Mouse (Mus musculus) frontal cortex, adult 2 months (tissue): ENCODE data around the gene Gm20388. TPM values are rescaled to one million over a fixed set of nuclear protein-coding genes. Genes with fewer than 3 reads are reported as not detected.

Source experiments
- DNase-seq, 2 experiments: peaks; one replicate each; pipeline ENCODE4 v3.0.0; 2022; ENCODE audit warnings: low spot score in 1 of 2; ENCODE audit errors: extremely low spot score in 1 of 2
- polyA plus RNA-seq: library from polyadenylated mRNA; depleted of rRNA; stranded (reverse); fragments of >200 nt; gene quantifications from 2 replicates; pipeline ENCODE4 v1.2.3, GENCODE M21; 2012

Gene Gm20388
- polyA plus RNA-seq, 1 experiment: 22.2 TPM

DNA sequence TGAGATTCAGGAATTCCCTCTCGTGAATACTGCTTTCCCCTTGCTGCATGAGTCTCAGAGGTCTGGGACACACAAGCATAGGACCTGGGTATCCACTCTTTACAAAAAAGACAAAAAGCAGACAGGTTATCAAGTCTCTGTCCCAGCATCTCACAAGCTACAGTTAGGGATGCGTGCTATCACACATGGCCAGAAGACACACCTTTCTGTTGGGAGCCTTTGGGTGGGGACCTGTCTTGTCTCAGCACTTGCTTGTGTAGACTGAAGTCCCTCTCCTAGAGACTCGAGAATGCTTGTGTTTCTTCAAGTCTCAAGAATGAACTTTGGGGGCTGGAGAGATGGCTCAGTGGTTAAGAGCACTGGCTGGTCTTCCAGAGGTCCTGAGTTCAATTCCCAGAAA lies 2002.2 kb downstream of the Gm20388 start:
- no peak for DNase-seq

DNA sequence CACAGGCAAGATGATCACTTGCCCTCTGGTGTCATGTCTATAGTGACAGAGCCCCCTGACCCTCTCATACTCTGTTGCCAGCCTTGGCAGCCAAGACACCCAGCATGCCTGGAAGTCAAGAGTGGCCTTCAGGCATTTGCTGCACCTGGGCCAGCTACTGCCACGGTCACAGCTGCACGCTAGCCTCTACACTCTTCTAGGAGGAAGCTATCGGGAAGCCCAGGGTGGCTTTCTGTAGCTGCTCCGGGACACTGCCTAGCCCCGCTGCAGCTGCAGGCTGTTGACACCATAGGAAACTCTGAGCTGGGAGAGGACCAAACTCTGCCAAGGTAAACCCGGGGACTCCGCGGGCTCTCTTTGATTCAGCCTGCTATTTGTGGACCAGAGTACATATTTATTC lies 2002.7 kb downstream of the Gm20388 start:
- no peak for DNase-seq

DNA sequence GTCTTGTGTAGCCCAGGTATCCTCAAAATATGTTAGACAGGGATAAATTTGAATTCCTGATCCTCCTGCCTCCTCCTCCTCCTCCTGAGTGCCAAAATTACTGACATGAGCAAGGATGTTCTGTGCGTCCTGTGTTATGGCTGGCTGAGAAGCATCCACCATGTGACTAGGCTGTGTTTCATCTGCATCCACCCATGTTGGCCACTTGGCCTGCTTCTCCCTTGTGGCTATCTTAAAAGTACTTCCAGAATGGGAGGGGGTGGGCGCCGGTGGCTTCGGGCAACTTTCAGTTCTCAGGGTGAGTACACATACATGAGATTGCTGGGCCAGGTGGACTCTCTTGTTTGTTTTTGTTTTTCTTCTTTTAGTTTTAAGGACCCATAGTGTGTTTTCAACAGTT lies 2008.5 kb downstream of the Gm20388 start:
- DNase-seq: no peak

DNA sequence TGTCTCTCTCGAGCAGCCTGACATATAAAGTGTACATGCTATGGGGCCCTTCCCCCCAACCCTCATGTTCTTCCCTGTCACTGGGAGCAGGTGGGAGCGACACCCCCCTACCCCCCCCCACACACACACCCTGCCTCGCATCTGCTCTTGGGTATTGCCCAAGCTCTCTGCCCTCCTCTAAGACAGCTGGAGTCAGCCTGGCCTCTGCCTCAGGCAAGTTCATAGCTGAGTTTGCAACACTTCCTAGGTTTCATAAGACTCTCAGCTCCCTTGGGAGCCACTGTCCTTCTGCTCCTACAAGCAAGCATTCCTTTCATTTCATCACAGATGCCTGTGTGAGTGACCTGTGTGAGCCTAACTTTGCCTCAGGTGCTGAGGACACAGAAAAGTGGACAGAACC lies 2009.1 kb downstream of the Gm20388 start:
- DNase-seq: no peak

DNA sequence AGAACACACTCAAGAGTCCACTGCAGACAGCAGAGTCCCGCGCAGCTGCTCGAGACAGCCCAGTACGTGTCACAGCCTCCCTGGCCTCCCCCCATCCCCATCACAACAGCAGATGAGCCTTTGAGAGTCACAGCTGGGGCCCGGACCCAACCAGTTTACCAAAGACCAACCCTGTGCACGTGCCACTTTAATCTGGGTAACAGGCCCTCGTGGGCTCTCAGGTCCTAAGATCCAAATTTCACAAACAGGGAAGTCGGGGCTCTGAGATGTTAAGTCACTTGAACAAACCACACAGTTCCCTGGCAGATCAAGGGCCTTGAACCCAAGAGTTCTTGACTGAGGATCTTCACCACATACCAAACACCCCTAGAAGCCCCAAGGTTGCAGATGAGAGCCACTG lies 2010.9 kb downstream of the Gm20388 start:
- DNase-seq: no peak

DNA sequence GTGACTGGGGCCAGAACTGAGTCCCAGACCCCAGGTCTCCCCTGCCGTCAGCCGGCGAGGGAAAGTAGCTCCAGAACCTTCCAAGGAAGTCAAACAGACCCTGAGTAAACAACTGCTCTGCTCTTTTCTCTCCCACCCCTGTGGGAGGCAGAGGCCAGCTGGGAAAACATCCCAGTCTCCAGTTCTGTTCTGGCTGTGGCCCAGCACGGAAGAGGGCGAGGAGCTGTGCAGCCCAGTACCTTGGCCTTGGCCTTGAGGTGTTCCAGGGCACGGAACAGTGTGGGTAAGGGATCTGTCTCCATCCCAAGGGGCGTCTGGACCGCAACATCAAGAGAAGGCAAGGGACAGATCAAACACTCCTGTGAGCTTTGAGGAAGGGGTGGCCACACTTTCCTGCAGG lies 2011.5 kb downstream of the Gm20388 start:
- no peak for DNase-seq

DNA sequence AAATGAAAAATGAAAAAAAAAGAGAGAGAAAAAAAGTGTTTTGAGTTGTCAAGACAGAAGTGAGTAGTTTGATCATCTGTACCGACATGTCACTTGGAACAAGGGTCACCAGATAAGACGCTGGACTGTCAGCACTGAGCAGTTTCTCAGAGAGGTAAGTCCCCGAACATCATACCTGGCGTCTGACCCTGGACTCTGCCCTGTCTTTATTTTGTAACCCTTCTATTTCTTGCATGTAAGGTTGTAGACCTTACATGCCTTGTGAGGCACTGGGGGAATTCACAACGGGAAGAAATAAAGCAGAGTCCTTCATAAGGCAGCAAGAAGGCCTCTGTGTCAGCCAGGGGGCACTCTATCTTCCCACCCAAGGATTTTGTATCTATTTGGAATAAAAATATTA lies 2014.0 kb downstream of the Gm20388 start:
- DNase-seq: no peak

DNA sequence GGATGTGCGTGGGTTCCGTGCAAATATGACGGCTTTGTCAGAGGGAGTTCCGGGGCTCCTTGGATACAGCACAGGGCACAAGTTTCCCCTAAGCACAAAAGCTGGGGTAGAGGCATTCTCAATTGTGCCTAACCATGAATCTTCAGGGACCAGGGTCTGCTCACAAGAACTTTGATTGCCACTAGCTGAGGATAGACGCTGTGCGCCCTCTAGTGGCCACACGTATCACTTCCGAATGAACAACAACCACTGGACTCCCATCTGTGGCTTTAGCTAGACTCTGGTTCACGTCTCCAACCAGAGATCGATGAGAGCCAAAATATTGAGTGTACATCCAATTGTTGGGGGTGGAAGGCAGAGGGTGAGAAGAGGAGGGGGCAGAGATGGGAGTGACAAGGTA lies 2015.0 kb downstream of the Gm20388 start:
- DNase-seq: peak in 1 of 2 experiments; percentile 90

DNA sequence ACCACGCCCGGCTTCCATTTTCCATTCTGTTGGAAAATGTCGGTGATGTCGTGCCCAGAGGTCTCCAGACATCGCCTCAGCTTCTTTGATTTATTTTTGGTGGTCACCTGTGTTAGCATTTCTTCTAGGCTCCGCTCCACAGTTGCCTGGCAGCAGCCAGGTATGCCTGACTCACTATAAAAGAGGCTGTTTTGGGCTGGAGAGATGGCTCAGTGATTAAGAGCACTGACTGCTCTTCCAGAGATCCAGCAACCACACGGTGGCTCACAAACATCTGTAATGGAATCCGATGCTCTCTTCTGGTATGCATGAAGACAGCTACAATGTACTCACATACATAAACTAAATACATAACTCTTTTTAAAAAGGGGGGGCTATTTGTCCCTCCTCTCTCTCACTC lies 2015.6 kb downstream of the Gm20388 start:
- no peak for DNase-seq

DNA sequence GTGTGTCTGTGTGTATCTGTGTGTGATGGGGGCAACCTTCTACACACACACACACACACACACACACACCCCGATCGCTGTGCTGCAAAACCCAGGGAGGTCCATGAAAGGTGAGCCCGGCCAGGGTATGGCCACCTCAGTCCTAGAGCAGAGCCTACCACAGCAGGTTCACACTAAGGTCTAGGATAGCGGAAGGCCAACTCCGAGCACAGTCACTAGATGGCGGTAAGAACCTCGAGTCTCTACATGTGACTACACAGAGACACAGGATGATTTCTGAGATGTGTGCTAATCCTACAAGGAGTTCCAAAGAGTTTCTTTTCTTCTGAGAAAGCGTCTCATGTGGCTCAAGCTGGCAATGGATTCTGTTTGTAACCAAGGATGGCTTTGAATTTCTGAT lies 2016.7 kb downstream of the Gm20388 start:
- peak in 1 of 2 experiments; percentile 53 for DNase-seq

DNA sequence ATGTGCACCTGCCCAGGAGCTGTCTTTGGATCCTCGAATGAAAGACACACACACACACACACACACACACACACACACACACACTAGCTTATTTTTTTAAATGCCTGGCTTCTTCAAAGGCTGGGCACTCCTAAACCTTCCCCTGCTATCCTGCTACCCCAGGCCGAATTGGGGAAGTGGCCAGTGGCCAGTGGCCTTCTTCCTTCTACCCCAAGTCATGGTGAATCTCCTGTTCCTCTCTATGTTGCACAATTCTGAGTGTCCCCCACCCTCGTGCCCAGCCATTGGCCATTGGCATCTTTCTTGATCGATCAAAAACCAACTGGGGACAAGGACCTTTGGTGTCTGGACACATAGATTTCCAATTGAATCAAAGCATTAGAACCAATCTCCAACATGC lies 2019.4 kb downstream of the Gm20388 start:
- DNase-seq: no peak

DNA sequence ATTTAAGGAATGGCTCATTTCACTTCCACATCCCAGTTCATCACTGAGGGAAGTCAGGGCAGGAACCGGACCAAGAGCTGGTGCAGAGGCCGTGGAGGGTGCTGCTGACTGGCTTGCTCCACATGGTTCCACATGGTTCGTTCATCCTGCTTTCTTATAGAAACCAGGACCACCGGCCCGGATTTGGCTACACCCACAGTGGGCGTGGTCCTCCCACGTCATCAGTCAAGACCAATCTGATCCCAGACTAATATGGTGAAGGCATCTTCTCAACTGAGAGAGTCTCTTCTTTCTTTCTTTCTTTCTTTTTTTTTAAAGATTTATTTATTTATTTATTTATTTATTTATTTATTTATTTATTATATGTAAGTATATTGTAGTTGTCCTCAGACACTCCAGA lies 2020.9 kb downstream of the Gm20388 start:
- no peak for DNase-seq

DNA sequence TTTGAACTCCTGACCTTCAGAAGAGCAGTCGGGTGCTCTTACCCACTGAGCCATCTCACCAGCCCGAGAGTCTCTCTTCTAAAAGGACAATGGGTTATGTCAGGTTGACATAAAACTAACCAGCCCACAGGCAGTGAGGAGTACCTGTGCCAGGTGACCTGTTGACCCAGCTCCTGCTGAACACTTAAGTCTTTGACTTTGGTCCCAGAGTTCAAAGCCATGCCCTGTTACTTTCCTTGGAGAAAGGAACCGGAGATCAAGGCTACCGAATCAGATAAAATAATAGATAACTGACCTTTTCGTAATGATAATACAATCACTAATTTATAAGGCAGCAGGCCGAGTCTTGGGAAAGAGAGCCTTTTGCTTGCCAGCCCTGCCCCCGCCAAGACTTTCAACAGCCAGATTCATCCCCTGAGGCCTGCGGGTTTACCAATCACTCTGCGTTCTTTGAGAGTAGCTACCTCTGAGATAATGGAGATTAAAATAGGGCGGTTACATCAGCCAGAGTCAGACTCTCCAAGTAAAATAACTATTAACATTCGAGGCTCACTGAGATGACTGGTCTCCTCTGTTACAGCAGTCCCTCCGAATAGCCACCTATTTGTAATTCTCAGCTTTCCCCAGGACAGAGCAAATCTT lies 2021.5 kb downstream of the Gm20388 start:
- DNase-seq: no peak

DNA sequence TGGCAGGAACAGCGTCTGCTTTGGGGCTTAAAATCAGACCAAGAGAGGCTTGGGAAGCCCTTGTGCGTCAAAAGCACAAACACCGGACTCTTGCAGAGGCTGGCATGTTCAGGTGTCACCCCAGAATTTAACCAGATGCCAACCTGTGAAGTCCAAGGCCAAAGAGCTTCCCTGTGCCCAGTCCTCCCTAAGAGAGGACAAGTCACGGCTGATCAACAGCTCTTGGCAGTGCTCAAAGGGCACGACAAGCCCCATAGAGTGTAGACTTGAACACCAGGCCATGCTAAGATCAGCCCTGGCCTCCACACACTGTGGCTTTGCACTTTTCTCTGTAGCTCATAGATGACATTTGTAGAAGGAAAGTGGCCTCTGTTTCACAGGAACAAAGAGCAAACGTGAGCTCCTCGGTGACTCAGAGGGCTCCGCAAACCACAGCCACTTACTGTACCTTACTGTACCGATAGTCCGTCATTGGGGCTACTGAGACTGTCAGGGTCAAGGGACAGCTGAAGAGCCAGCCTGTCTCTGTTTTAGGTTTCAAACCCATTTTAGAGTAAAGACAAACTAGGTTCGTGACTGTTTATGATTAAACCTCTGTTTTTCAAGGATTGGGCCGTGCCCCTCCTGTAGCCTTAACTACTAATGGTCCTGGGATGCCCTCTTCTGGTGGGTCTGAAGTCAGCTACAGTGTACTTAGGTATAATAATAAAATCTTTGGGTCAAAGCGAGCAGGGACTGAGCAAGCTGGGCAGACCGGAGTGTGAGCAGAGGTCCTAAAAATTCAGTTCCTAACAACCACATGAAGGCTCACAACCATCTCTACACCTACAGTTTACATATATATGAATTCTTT lies 2022.3 kb downstream of the Gm20388 start:
- no peak for DNase-seq

DNA sequence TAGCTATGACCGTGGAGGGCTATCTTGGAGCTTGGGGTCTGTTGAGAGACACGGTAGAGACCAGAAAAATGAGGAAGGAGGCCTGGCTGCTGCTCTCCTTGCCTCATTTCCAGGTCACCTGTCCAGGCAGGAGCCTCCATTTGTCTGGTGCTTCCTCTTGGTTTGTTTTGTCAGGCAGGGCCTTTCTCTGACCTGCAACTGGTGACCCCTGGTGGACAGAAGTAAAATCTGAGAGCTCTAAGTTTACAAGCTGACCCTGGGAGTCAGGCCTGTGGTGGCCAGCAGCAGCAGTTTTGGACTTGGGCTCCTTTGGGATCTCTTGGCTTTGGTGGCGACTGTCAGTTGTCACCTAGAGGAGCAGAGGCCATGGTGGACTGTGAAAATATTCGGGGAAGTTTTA lies 2023.9 kb downstream of the Gm20388 start:
- no peak for DNase-seq

DNA sequence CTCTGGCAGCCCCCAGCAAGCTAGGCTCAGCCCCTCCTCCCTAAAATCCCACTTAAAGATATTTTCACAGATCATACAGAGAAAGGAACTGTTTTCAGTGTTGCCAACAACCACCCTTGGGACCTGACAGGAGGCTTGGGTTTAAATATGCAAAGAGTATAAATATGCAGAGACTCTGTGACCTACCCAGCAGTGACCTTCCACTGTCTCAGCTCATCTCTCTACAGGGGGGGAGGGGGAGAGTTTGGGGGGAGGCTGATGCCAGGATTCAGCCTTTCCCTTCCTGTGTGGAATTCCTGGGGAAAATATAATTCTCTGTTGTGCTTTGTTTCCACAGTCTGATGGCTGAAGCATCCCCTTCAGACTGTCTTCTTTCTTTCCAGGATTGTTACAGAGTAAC lies 2024.3 kb downstream of the Gm20388 start:
- no peak for DNase-seq

DNA sequence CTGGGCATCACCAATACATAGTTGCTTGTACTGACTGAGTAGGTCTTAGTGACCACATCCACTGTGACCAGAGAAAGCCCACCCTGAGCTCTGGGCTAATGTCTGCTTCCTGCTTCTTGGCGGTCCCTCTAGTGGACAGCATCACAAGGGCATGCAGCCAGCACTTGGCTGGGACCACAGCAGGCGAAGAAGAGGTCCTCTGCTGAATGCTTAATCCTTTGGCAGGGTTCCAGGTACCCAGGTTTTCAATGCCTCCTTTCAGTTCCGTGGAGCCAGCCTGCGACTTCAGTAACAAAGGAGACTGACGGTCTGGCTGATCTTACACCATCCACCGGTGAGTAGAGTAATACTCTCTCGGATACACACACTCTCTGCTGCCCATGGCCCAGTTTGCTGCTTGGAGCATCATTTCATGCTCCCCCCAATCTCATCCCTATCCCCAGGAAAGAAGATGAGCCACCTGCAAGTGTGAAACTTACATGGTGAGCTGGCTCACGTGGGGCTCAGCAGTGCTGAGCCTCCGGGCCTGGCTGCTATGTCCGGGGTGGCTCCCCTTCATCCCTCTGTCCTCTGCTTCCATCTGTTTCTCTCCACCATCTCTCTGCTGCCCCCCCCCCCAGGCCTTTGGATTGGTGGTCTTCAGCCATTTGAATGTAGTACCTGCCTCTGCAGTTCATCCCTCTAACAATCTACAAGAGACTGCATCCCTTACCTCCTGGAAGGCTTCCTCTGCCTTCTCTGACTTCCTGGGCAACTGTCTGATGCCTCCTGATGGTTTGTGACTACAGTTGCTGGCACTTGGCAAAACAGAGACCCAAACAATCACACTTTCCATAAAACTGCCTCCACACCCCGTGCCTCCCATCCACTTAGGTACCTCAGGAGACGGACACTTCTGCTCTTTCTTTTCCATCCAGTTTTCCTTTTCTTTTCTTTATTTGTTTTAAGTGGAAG lies 2025.0 kb downstream of the Gm20388 start:
- peak; percentile 39 to 73 for DNase-seq

DNA sequence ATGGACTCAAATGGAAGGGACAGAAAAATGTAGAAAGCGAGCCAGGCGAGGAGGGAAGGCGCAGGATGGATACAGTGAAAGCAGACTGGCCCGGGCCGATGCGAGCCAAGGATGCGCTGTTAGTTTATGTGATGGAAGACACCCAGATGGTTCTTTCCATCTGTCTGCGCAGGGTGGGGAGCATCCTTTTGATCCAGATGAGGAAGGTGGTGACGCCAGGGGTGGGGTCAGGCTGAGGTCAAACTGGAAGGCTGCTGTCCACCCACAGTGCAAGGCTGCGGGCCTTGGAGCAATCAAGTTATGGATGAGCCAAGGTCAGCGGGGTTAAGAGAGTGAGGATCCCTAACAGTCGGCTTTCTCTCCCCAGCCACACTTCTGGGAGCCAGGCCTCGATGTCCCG lies 2025.8 kb downstream of the Gm20388 start:
- DNase-seq: no peak

DNA sequence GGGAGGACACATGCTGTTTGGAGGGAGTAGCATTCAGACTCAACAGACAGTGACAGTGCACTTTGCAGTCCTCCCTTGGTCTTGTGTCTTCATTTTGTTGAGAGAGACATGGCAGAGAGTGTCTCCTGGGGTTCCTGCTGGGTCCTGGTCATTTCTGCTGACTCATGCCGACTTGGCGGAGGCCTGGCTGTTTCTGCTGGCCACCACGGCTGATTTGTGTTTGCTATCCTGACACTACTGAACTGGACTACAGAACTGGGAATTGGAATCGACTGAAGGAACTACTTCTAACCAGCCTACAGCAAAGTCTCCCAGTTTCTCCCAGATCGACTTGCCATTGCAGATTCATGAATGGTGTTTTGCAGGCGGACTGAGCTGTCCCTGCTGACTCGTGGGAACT lies 2028.1 kb downstream of the Gm20388 start:
- DNase-seq: no peak

DNA sequence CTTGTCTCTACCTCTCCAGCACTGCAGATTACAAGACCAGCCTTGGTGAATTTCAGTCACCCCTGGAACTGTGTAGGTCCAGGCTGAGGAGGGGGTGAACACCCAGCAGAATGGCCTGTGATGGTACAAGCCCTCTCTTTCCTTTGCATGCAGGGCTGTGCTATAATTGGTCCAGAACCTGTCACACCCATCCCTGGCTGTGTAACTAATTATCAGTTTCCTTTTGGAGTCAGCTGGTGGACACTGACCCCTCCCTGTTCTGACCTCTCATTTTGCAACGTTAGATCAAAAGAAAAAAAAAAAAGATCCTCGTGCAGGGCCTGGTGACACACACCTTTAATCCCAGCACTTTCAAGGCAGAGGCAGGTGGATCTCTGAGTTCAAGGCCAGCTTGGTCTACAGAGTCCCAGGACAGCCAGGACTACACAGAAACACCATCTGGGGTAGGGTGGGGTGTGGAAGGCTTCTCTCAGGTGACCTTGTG lies 2032.5 kb downstream of the Gm20388 start:
- no peak for DNase-seq

DNA sequence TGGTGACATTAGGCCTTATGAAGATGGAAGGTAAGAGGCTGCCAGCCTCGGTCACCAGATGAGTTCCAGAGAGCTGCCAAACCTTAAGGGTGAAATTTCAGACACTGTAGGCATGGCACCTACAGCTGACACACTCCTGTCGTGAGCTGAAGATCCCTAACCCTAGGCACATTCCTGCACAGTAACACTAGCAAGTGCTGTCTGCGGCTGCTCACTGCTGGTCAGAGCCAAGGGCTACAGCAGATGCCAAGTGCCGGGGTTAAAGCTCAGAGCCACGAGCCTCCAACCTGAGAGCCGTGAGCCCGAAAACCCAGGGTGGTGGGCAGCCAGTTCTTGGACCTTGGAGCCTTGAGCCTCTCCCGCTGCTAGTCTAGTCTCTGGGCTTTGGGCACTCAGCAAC lies 2033.1 kb downstream of the Gm20388 start:
- no peak for DNase-seq
